Mouse (Mus musculus) left cerebral cortex, postnatal 25 days (tissue): ENCODE results near the gene Rnf19b. TPM values are rescaled to one million over a fixed set of nuclear protein-coding genes. Genes with fewer than 3 reads are reported as not detected.
A peak's percentile ranks its signal among the peaks of the same experiment; 100 is the strongest.

ENCODE experiments used
- DNase-seq, 2 experiments: peaks; one replicate each; pipeline ENCODE4 v3.0.0; 2022; ENCODE audit warnings: low spot score in 2 of 2, mixed read lengths in 1 of 2
- intact Hi-C: fragments of 180-260 bp; cut with DNase I; formaldehyde crosslinking; loops from one replicate; pipeline ENCODE4 v1.15.1; 2025
- total RNA-seq, 2 experiments: library from RNA; stranded (reverse); gene quantifications; 2 replicates each; pipeline ENCODE4 v1.2.3; 2021

Rnf19b gene
- total RNA-seq, 2 experiments from 2014 or later = 58.7 TPM

DNA sequence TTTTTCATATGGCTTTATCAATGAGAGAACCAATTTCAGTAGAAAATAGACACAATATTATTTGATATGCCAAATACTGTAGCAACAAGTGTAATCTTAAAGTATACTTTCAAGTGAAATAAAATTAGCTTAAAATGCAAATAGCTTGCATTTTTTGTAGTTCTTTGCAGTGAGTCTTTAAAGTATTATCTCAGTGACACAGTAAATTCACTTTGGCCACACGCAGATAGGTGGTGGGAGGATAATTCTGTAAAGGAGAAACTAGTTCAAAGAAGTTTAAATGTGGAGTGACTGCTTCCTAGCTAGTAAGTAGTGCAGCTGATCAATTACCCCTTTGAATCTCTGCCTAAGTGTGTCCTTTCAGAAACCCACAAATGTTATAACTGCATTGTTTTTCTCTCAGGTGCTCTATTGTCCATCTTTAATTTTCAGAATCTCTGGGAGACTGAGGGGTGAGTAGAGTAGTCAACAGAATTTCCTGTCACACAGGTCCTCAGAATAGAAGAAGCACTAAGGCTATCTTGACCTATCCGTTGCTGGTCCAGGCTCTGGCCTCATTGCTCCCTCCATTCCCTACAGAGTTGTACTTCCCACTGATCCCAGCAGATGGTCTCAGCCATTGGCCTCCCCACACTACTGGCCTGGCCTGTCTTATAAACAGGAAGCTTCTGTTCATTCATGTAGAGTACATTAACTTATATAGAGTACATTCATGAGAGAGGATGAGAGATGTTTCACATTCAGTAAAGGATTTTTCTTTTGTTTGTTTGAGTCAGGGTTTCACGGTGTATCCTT is 4.4 kb downstream of the Rnf19b start:
- intact Hi-C loops = no loop called here
- DNase-seq = no peak

DNA sequence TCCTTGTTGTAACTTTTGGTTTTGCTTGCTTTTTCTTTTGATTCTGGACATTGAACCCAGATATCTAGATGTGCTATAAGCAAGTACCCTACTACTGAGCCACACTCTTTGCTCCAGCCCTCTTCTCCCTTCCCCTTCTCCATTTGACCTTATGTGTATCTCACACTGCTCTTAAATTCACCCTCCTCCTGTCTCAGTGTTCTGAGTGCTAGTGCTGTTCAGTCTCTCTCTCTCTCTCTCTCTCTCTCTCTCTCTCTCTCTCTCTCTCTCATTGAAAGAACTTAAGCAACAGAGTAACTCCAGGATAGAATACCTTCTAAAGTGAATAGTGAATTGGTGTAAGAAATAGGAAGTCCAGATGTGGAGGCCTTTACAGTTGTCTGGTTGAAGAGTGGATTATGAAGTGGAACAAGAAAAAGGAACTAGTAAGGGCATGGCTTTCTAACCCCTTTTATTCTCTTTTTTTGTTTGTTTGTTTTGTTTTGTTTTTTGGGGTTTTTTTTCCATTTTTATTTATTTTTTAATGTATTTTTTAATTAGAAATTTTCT is 7.7 kb downstream of the Rnf19b start:
- intact Hi-C loops = no loop called here
- no peak for DNase-seq

DNA sequence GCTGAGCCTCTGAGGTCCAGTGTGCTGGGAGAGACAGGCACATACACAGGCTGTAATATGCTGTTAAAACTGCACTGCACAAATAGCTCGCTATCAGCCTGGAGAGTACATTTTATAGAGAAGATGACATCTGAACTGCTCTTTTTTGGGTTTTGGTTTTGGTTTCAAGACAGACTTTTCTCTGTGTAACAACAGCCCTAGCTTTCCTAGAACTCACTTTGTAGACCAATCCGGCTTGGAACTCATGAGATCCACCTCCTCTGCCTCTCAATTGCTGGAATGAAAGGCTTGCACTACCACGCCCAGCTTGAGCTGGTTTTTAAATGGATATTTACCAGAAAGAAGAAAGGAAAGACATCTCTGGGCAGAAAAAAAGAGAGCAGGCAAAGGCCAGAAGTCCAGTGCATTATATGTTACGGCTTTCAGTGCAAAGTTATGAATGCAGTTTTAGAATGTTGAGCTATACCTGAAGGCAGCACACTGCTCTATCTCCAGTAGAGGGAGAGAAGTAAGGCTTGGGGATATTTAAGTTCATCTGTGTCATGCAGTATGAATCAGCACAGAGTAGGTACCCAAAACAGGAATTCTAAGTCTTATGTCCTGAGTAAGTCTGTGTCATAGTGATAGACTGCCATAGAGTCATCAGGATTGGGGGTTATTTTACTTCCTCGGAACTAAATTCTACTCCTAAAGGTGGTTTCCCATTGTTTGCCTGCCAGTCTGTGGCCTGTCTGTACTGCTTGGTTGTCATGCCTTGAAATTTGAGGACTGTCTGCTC is 9.8 kb downstream of the Rnf19b start:
- intact Hi-C loops = no loop called here
- no peak for DNase-seq

DNA sequence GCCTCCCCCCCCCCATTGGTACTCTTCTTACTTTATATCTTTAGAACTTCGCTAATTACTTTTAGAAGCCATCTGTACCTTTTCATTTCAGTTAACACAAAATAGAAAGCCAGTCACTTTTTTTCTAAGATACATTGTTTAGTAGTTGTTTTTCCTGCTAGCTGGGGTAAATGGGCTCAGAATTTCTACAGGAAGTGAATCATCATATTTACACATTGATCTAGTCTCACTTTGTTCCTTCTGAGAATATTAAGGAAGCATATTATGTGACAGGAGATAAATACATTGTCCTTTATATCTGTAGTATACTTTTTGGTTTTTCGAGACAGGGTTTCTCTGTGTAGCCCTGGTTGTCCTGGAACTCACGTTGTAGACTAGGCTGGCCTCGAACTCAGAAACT is 10.8 kb downstream of the Rnf19b start:
- intact Hi-C loops = no loop called here
- no peak for DNase-seq

DNA sequence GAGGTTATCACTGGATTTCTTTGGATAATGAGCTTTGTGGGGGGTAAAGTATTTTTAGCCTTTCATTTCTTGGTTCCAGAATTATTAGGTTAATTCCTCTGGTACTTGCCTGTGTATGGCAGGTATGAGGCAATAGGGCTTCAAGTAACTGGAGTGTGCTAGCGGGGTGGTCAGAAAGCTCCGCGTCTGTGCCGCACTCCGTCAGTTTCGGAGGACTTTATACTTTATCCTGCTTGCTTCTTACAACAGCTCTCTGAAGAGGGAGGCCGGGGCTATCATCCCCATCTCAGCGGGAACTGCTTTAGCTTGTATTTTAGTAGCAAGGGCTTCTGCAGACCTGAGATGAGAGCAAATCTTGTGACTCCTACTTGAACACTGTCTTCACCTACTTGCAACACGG is 21.1 kb downstream of the Rnf19b start:
- DNase-seq = no peak
- intact Hi-C loops = no loop called here

DNA sequence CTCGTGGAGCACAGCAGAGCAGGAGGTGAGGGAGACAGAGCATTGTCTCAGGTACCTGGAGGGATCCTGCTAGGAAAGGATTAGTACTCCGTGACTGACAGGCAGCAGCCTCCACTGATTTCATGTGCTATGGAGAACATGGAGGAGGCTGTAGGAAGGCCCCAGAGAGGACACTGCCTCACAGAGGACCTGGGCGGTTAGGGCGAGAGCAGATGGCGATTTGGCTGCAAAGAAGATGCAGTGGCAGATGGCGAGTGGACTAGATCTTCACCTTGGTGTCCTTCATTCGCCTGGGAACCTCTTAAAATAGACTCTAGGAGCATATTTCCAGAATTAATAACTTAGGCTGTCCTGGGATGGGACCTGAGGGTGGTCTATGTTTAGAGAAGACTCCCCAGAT is 23.0 kb downstream of the Rnf19b start:
- DNase-seq = no peak
- intact Hi-C loops = no loop called here

DNA sequence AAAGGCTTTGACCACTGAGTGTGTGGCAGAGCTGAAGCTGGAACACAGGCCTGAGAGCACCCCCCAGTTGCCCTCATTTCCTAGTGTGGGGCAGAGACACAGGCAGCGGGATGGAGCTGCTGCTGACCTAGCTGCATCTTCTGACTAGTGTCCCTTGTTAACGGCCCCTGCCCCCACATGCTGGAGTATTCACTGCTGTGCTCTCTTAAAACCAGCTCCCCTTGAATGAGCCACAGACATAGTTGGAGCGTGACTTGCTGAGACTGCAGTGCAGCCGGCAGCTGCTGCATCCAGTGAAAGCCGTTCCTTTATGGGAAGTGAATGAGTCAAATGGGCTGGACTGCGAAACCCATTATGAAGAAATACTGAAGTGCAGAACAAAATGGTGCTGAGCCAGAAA is 23.4 kb downstream of the Rnf19b start:
- intact Hi-C loops = no loop called here
- DNase-seq = peak; percentile 22 to 72

DNA sequence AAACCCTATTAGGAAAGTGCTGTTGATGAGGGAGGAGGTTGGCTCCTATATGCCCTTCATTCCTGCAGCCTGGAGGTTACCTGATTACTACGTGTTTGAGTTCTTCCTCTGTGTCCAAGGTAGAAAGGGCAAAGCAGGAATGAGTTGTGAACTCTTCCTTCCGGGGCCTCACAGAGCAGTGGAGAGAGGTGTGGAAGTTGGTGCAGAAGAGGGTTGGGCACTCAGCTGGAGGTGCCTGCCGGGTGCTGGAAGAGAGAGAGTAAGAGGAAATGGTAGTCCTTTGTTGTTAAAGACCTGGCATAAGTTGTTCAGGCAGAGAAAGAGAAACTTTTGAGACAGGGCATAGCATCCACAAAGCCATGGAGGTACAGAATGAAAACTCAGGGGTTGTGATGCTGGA is 23.9 kb downstream of the Rnf19b start:
- intact Hi-C loops = no loop called here
- no peak for DNase-seq

DNA sequence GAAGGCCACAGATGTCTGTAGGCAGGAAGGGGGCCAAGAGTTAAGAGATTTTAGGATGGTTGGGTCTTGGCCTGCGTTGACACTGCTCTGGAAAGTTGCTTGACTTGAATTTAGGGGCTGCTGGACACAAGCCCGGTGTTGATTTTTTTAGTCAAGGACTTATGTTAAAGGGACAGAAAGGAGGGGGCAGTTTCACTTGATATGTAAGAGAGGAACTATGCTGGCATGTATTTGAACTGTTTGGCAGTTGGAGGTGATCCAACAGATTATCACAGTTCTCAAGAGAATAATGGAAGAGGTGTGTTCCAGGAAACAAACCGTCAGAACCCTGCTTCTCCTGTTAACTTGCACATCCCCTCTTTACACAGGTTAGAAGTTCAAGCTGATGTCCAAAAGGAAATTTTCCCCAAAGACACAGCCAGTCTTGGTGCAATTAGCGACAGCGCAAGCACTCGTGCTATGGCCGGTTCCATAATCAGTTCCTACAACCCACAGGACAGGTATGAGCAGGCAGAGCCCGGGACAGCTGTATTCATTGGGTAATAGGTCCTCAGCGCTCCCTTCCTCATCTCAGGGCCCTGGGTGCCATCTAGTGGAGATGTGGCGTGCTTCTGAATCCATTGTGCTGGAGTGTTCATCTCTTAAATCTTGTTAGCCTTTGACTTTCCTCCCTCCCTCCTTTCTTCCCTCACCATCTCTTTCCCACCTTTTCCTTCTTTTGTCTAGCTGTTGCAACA is 24.5 kb downstream of the Rnf19b start:
- intact Hi-C loops = loop anchor here (1.0 kb wide), 1 partner anchor 111 kb away; no protein-coding TSS in a partner anchor
- peak; percentile 52 to 65 for DNase-seq

DNA sequence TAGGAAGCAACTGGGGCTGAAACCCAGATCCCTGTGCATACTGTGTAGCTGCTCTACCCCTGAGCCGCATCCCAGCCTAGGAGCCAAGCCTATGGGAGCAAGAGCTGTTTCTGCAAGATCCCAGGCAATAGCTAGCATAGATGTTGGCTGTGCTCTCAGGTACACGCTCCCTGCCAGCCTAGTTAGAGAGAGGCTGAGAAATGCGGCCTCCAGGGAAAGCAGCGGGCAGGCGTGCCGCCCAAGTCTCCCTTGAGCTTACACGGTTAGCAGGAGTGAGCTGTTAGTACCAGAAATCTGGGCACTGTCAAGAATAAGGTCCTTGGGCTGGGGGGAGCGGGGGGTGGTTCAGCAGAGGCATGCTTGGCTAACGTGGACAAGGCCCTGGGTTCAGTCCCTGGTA is 26.8 kb downstream of the Rnf19b start:
- intact Hi-C loops = loop anchor here (5.0 kb wide), 1 partner anchor 128 kb away; no protein-coding TSS in a partner anchor
- DNase-seq = no peak

DNA sequence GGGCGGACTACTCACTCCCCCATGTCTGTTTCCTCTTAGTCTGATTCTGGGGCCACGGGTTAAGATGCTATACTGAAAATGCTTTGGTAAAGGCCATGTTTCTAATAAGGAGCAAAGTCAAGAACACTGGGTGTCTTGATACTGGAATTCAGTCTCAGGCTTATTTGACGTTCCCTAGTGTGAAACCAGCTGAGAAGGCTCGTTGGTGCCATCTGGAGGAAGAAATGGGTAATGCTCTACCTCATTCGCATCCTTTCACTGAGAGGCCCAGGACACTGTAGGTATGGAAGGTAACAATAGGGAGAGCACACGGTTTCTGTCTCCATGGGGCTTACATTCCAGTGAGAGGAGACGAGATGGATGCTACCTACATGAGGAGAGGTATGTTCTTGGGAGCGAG is 28.0 kb downstream of the Rnf19b start:
- peak; percentile 72 to 80 for DNase-seq
- intact Hi-C loops = loop anchor here (5.0 kb wide), 1 partner anchor 129 kb away; no protein-coding TSS in a partner anchor

DNA sequence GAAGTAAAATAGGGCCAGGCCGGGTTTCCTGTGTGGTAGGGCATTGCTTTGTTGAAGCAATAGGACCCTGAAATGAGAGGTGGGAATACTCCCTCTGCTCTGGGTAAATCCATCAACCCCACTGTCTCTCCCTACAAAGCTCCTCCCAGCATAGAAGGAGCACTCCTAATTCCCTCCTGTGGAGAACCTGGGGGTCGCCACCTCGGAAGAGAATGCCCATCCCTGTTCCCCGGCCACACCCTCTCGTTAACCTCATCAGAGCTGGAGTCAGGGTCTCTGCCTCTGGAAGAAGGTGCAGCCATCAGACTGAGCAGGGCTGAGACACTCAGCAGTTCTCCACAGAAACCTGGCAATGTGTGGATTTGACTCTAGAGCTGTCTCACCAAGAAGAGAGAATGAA is 29.8 kb downstream of the Rnf19b start:
- no peak for DNase-seq
- intact Hi-C loops = loop anchor here (5.0 kb wide), 1 partner anchor 131 kb away; no protein-coding TSS in a partner anchor

DNA sequence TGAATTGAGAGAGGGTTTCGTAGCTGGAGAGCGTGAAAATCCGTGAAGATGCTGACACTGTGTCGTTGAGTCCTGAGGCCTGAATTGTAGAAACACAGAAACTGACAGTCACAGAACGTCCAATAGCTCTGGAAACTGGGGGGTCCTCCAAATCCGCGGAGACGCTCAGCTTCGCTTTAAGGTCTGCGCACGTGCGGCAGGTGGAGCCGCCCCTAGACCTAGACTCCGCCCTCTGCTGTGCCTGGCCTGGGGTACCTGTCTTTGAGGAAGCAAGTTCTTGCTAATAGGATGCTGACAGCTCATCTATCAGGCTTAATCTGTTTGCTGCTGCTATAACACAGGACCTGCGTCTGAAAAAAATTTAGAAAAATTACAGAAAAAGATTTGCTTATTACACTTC is 37.2 kb downstream of the Rnf19b start:
- intact Hi-C loops = no loop called here
- no peak for DNase-seq

DNA sequence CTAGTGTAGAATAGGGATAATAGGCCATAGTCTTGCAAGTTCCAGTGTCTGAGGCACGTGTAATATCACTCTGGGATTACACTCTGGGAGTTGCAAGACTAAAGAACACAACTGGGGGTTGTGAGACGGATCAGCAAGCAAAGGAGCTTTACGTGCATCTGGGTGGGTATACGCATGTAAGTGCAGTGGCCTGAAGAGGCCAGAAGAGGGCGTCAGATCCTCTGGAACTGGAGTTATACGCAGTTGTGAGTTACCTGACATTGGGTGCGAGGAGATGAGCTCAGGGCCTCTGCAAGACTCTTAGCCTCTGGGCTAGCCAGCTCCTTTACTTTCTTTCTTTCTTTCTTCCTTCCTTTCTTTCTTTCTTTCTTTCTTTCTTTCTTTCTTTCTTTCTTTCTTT is 38.9 kb downstream of the Rnf19b start:
- intact Hi-C loops = no loop called here
- no peak for DNase-seq

DNA sequence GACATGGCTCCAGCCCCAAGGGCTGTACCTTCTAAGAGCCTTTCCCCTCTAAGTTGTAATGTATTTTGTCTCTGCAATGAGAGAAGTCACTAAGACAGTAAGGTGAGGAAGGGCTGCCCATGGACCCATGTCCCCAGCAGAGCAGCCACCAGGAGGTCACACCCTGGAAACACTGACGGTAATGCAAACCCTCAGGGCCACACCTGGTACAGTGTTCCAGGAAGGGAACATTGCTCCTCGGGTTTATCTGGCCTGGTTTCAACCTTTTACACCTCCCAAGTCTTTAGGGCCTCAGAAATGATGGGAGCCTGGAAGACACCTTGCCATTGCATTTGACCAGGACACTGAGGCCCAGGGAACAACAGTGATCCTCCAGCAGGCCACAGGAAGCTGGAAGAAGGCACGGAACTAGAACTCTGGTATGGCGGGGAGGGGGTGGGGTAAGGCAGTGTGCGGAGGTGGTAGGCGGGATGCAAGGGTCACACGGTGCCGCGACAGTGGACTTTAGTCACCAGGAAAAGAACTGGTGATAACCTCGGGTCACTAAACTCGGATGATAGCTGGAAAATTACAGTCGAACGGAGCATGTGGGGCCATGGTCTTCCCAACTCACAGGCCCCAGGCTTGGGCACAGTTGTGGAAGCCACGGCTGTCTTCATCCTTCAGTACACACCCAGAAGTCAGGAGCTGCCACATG is 44.2 kb downstream of the Rnf19b start:
- no peak for DNase-seq
- intact Hi-C loops = no loop called here

DNA sequence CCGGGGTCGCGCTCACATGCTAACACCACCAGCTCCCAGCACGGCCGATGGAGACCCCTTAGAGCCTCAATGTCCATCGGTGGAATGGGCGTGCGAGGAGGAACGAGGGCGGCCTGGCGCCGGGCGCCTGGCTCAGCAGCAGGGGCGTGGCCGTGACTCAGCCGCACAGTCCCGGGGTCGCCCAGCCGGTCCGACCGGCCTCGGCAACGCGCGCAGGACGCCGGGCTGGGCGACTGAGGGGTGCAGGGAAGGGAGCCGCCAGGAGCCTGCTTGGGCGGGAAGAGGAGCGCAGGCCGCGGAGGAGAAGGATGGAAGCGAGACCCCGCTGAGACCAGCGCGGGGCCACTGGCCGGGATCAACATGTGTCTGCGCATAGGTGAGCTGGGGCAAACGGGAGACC is 47.3 kb downstream of the Rnf19b start, which contains the start of gene Tmem54:
Gene Tmem54 (plus strand): TSS at position 193 of the 400 bp plus-strand sequence.
- intact Hi-C loops = no loop called here
- no peak for DNase-seq

DNA sequence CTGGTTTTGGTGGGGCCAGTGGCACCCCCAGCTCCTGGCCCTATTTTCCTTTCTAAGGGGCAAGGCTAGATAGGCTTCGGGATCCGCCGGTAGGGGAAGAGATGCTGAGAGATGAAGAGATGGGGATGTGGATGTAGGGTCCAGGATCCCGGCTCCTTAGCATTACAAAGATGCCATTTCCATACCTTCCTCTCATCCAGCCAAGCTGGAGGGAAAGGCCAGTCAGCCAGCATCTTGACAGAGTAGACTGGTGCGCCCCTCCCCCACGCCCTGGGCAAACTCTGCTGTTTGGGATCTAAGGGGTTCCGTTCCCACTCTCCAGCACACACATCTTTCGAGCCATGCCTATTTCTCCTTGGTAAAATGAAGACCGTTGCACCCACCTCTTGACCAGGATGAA is 48.0 kb downstream of the Rnf19b start:
- intact Hi-C loops = no loop called here
- DNase-seq = no peak

DNA sequence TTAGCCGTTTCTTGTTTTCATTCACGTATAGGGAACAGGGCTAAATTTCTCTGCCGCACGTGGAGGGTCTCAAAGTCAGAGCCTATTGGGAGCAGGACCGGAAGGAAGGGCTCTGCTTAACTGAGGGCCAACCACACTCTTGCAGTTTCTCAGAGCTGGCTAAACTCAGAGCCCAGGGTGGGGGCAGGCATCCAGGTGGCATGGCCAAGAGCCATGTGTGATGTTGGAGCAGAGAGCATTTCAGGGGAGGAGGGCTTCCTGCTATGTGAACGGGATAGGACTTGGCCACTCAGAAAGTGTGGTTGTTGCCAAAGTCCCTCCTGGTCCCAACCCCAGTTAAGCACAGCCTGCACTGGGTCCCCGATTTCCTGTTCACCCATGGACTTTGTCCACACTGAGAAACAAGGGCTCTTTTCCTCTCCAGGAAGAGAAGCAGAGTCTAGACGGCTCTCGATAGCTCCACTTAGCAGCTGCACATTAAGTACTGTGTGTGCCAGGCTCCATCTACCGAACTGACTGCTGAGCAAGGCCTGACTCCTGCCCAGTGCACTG is 49.4 kb downstream of the Rnf19b start:
- intact Hi-C loops = no loop called here
- DNase-seq = no peak

DNA sequence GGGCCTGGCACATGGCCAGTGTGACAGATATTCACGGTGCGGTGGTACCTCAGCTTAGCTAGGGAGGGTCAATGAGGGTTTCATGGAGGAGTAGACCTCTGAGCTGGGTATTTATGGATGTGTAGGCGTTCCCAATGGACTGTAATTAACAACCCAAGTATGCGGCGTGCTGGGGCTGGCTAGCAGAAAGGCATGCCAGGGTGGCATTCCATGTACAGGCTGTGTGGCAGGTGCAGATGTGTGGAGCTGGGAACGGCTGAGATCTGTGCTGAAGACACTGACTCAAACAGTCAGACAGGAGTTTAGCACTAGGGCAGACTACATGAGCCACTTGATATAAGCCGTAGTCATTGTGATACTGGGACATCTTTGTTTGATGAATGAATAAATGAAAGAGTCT is 50.6 kb downstream of the Rnf19b start:
- intact Hi-C loops = no loop called here
- no peak for DNase-seq
